8 mouse cellular contexts compared by ENCODE assay signal in genomic region chr12:85474298-85475231, GRCm38 (mm10). TPM values are rescaled to one million over a fixed set of nuclear protein-coding genes. Genes with fewer than 3 reads are reported as not detected.
DNase-seq lines count a peak whose midpoint lies in the region; ATAC-seq and TF ChIP-seq lines count a peak whose summit lies in the region.

No protein-coding gene starts in this region.

- 3% methylated on average over 49 of the region's 49 CpGs for WGBS in heart, adult 2 months
- WGBS in kidney, embryonic 14.5 days, result under 1% methylated on average over 49 of the region's 49 CpGs

- H3K27ac ChIP-seq in testis, adult 2 months (ENCODE audit: control insufficient read depth, insufficient read depth, low read depth, low read length), result no peak overlapping the region
- H3K27ac ChIP-seq in heart, adult 2 months, result peak overlapping the region; percentile 100
- 0 out of 2 replicates have a peak overlapping the region, but pooled peaks have one; percentile 71 for H3K27ac ChIP-seq in kidney, embryonic 14.5 days (ENCODE audit: low read depth, low read length)

- peak overlapping the region; percentile 98 for H3K4me2 ChIP-seq in kidney, embryonic 14.5 days (replicated peaks; ENCODE audit: low read depth, low read length)
- H3K4me2 ChIP-seq in myocyte (ENCODE audit: low read depth), result peak overlapping the region; percentile 92

- no peaks in the 10 kb centered on the region; the same call in 1 of the 2 replicates for H3K27me3 ChIP-seq in testis, adult 2 months (ENCODE audit: control insufficient read depth, insufficient read depth, low read length)
- H3K27me3 ChIP-seq in heart, adult 2 months (ENCODE audit: control insufficient read depth, insufficient read depth, low read length), result no peaks in the 10 kb centered on the region
- H3K27me3 ChIP-seq in kidney, embryonic 14.5 days (ENCODE audit: control insufficient read depth, insufficient read depth, low read length), result peaks cover 21% of the 10 kb centered on the region
- no peaks in the 10 kb centered on the region for H3K27me3 ChIP-seq in myocyte (ENCODE audit: control insufficient read depth, insufficient read depth, insufficient read length)

- H3K79me2 ChIP-seq in heart, adult 2 months (replicated peaks; ENCODE audit: control insufficient read depth, insufficient read depth, low read length), result no peaks in the 10 kb centered on the region
- H3K79me2 ChIP-seq in myocyte (ENCODE audit: control insufficient read depth, insufficient read depth), result no peaks in the 10 kb centered on the region

- no peak for DNase-seq in testis, postnatal 14 days (ENCODE audit: low spot score)
- DNase-seq in embryo, embryonic 10.5 days (ENCODE audit: low spot score), result peak; percentile 61
- peak; percentile 76 to 78 for DNase-seq in heart, adult 2 months
- peak; percentile 75 for DNase-seq in liver
- peak; percentile 57 for DNase-seq in testis, postnatal 10 days (ENCODE audit: low spot score)

- H3ac ChIP-seq in myocyte (ENCODE audit: control insufficient read depth, insufficient read length), result peak overlapping the region; percentile 28

- intact Hi-C loops in heart, adult 2 months (cut with DNase I), result loop anchor here (1.0 to 10.0 kb wide), 5 partner anchors 11 to 1020 kb away; no protein-coding TSS in a partner anchor

- peaks cover 22% of the 10 kb centered on the region for H3K4me1 ChIP-seq in testis, adult 2 months (ENCODE audit: control insufficient read depth, insufficient read depth, low read length)
- peaks cover 7% of the 10 kb centered on the region for H3K4me1 ChIP-seq in heart, adult 2 months (ENCODE audit: control insufficient read depth, insufficient read depth, low read length)
- peaks cover 21% of the 10 kb centered on the region; the same call in 1 of the 2 replicates for H3K4me1 ChIP-seq in kidney, embryonic 14.5 days (ENCODE audit: control insufficient read depth, insufficient read depth, low read length)

- no peak for TF ChIP-seq EP300 in heart, adult 2 months (IDR thresholded peaks at IDR 0.05; ENCODE audit: insufficient read depth, low read depth, low read length)

- no peaks in the 10 kb centered on the region for H3K36me3 ChIP-seq in testis, adult 2 months (ENCODE audit: control insufficient read depth, insufficient read depth, low read length)
- H3K36me3 ChIP-seq in heart, adult 2 months (ENCODE audit: control insufficient read depth, insufficient read depth, low read length), result no peaks in the 10 kb centered on the region
- H3K36me3 ChIP-seq in kidney, embryonic 14.5 days (ENCODE audit: control insufficient read depth, insufficient read depth, low read length), result no peaks in the 10 kb centered on the region
- peaks cover 4% of the 10 kb centered on the region for H3K36me3 ChIP-seq in myocyte (ENCODE audit: control insufficient read depth, insufficient read depth)

- TF ChIP-seq CTCF in testis, adult 2 months (IDR thresholded peaks at IDR 0.05; ENCODE audit: control insufficient read depth, insufficient read depth, insufficient replicate concordance, low read depth, low read length), result no peak
- no peak for TF ChIP-seq CTCF in heart, adult 2 months (IDR thresholded peaks at IDR 0.05)

- peak overlapping the region; percentile 87 for H3K4me3 ChIP-seq in testis, adult 2 months (ENCODE audit: control insufficient read depth, low read depth, low read length)
- H3K4me3 ChIP-seq in heart, adult 2 months, result peak overlapping the region; percentile 78
- peak overlapping the region; percentile 60 for H3K4me3 ChIP-seq in kidney, embryonic 14.5 days (ENCODE audit: low read length)
- H3K4me3 ChIP-seq in myocyte, result peak overlapping the region; percentile 70

- H3K9ac ChIP-seq in heart, adult 2 months (ENCODE audit: low read depth, low read length), result peak overlapping the region; percentile 79
- H3K9ac ChIP-seq in kidney, embryonic 14.5 days (ENCODE audit: low read depth, low read length), result peak overlapping the region; percentile 64

- H3K9me3 ChIP-seq in kidney, embryonic 14.5 days (ENCODE audit: control insufficient read depth, low read length), result no peaks in the 10 kb centered on the region

- ATAC-seq in kidney, embryonic 14.5 days (ENCODE audit: low FRiP score, low TSS enrichment), result peak; percentile 11; the same call in 1 of the 2 replicates

- TF ChIP-seq POLR2A in testis, adult 2 months (IDR thresholded peaks at IDR 0.05; ENCODE audit: control insufficient read depth, low read depth, low read length), result no peak
- TF ChIP-seq POLR2A in heart, adult 2 months (IDR thresholded peaks at IDR 0.05; ENCODE audit: insufficient read depth, low read depth, low read length), result no peak
- no peak for TF ChIP-seq POLR2A in myocyte (IDR thresholded peaks at IDR 0.05; ENCODE audit: insufficient read length, low read depth)

TF ChIP-seq in myocyte, 11 proteins besides CTCF, POLR2A, EP300 and RAD21:
- no peak for TF ChIP-seq E2F4 (IDR thresholded peaks at IDR 0.05; ENCODE audit: insufficient read depth)
- TF ChIP-seq TCF12 (IDR thresholded peaks at IDR 0.05; ENCODE audit: insufficient read depth, poor library complexity, severe bottlenecking), result no peak
- TF ChIP-seq USF1 (IDR thresholded peaks at IDR 0.05; ENCODE audit: low read depth), result no peak
- TF ChIP-seq MYOG (IDR thresholded peaks at IDR 0.05; ENCODE audit: control insufficient read depth in 1 of 3, insufficient read depth in 1 of 3, insufficient read length in 2 of 3, low read depth in 2 of 3), result no peak
- TF ChIP-seq TCF3 (IDR thresholded peaks at IDR 0.05; ENCODE audit: insufficient read length, low read depth), result no peak
- no peak for TF ChIP-seq REST (IDR thresholded peaks at IDR 0.05; ENCODE audit: insufficient read depth, insufficient read length)
- TF ChIP-seq MYOD1 (IDR thresholded peaks at IDR 0.05; ENCODE audit: control insufficient read depth in 1 of 3, insufficient read length in 2 of 3, low read depth in 2 of 3), result no peak
- TF ChIP-seq CEBPB (IDR thresholded peaks at IDR 0.05; ENCODE audit: insufficient read depth, poor library complexity, severe bottlenecking), result no peak
- no peak for TF ChIP-seq POLR2AphosphoS2 (IDR thresholded peaks at IDR 0.05; ENCODE audit: insufficient read length, low read depth)
- no peak for TF ChIP-seq SRF (IDR thresholded peaks at IDR 0.05; ENCODE audit: control insufficient read depth, insufficient read length, low read depth)
- no peak for TF ChIP-seq MAX (IDR thresholded peaks at IDR 0.05; ENCODE audit: low read depth)
TF ChIP-seq in myocyte: peak in this region for 0.

RNA-seq across cellular contexts. Expression of gene Fos, which starts 0.9 kb away (rescaled TPM):
- polyA plus RNA-seq in testis, adult 2 months (2012; rRNA removed), result 0.63 and 1.2 TPM in 2 replicates
- 1 to 10 TPM; 3.0 to 5.7 TPM for total RNA-seq in heart, adult 2 months (2021)
- 9.1 and 12.6 TPM in 2 replicates for polyA plus RNA-seq in heart, adult 2 months (2012; rRNA removed)
- 1.6 and 3.0 TPM in 2 replicates for polyA plus RNA-seq in kidney, embryonic 14.5 days (2014; fragmentation: Nextera tagmentation; extraction: Ambion mirVana)
- polyA plus RNA-seq in myocyte (2012; fragmentation: generic; extraction: Trizol), result 3.1 TPM
